Mouse (Mus musculus) stomach, embryonic 16.5 days (tissue): ENCODE measurements around the gene H1fnt. TPM values are rescaled to one million over a fixed set of nuclear protein-coding genes. Genes with fewer than 3 reads are reported as not detected.

Experiments used
- ATAC-seq: fragments of 200-750 bp; cut with Nextera tagmentation; 2 replicates; pipeline ENCODE4 v1.8.0; 2017; ENCODE audit warnings: moderate number of reproducible peaks, moderate TSS enrichment; ENCODE audit not compliant: insufficient read depth, low FRiP score
- H3K27ac ChIP-seq: fragments of 300-500 bp; sonication (generic); 2 replicates; pipeline ENCODE4 v1.5.1; 2014; ENCODE audit warnings: low read length
- H3K27me3 ChIP-seq: fragments of 300-500 bp; sonication (generic); 2 replicates; pipeline ENCODE4 v1.6.1; 2014; ENCODE audit warnings: low read length, control low read depth, mixed read lengths; ENCODE audit not compliant: control insufficient read depth, insufficient read depth
- H3K36me3 ChIP-seq: fragments of 300-500 bp; sonication (generic); 2 replicates; pipeline ENCODE4 v1.6.1; 2014; ENCODE audit warnings: low read length; ENCODE audit not compliant: control insufficient read depth, insufficient read depth
- H3K4me1 ChIP-seq: fragments of 300-500 bp; sonication (generic); 2 replicates; pipeline ENCODE4 v1.6.1; 2014; ENCODE audit warnings: low read length, control low read depth, mixed read lengths; ENCODE audit not compliant: control insufficient read depth, insufficient read depth
- H3K4me2 ChIP-seq: fragments of 300-500 bp; sonication (generic); 2 replicates; pipeline ENCODE4 v1.6.1; 2014; ENCODE audit warnings: low read depth, low read length, mixed read lengths
- H3K4me3 ChIP-seq: fragments of 300-500 bp; sonication (generic); replicated peaks from 2 replicates; pipeline ENCODE4 v1.5.1; 2014; ENCODE audit warnings: mild to moderate bottlenecking, low read length
- H3K9ac ChIP-seq: fragments of 300-500 bp; sonication (generic); 2 replicates; pipeline ENCODE4 v1.6.1; 2014; ENCODE audit warnings: low read length
- H3K9me3 ChIP-seq: fragments of 300-500 bp; sonication (generic); replicated peaks from 2 replicates; pipeline ENCODE4 v1.6.1; 2016; ENCODE audit warnings: low read length, control low read depth; ENCODE audit not compliant: control insufficient read depth
- WGBS: fragments of 180-500 bp; shearing (Covaris S2); extraction: QIAGEN DNeasy Blood & Tissue Kit; methylation state at CpG from one replicate; pipeline ENCODE4 v1.1.7; 2014; 5-methylcytosine and 5-hydroxymethylcytosine counted together
- polyA plus RNA-seq: library from polyadenylated mRNA; unstranded; fragments of >200 nt; fragmentation: Nextera tagmentation; extraction: Ambion mirVana; gene quantifications from 2 replicates; pipeline ENCODE4 v1.2.1, GENCODE M21; 2015

Gene H1fnt
- polyA plus RNA-seq = not detected in 2 replicates

- no peaks in the 10 kb centered on the region for H3K36me3 ChIP-seq
- no peak within 1 kb of the TSS for H3K4me3 ChIP-seq
- WGBS = 84% methylated on average over 8 of the region's 8 CpGs
- no peak for ATAC-seq
- H3K27me3 ChIP-seq = no peaks in the 10 kb centered on the region
- no peak within 1 kb of the TSS for H3K4me2 ChIP-seq
- no peak within 1 kb of the TSS for H3K9ac ChIP-seq
- H3K4me1 ChIP-seq = no peaks in the 10 kb centered on the region
- H3K27ac ChIP-seq = no peak within 1 kb of the TSS
- no peaks in the 10 kb centered on the region for H3K9me3 ChIP-seq
These were observed at the start of gene H1fnt for GRCm38 (mm10) chr15:98257193-98257592. TSS of gene H1fnt (minus strand) at chr15:98257293.

- peak within 1 kb of the TSS; percentile 77 for H3K9ac ChIP-seq
- no peaks in the 10 kb centered on the region for H3K36me3 ChIP-seq
- no peak within 1 kb of the TSS for H3K27ac ChIP-seq
- H3K27me3 ChIP-seq = no peaks in the 10 kb centered on the region; the same call in 1 of the 2 replicates
- no peaks in the 10 kb centered on the region; the same call in 1 of the 2 replicates for H3K4me1 ChIP-seq
- peak within 1 kb of the TSS; percentile 97 for H3K4me2 ChIP-seq
- peak within 1 kb of the TSS; percentile 61 for H3K4me3 ChIP-seq
- peak; percentile 62; the same call in 1 of the 2 replicates for ATAC-seq
- 2% methylated on average over 59 of the region's 60 CpGs for WGBS
- H3K9me3 ChIP-seq = no peaks in the 10 kb centered on the region
These were observed 38.8 kb upstream of the H1fnt start, which contains the start of gene Zfp641 for GRCm38 (mm10) chr15:98295628-98296551. TSS of gene Zfp641 (minus strand) at chr15:98296161.

- 88% methylated on average over 8 of the region's 8 CpGs for WGBS
- Histone ChIP-seq H3K27ac (no peak overlapping the region), H3K9ac (no peak overlapping the region), H3K4me3 (no peak overlapping the region), H3K9me3 (no peaks in the 10 kb centered on the region), H3K36me3 (no peaks in the 10 kb centered on the region), H3K27me3 (no peaks in the 10 kb centered on the region; the same call in 1 of the 2 replicates), H3K4me2 (no peak overlapping the region), H3K4me1 (no peaks in the 10 kb centered on the region; the same call in 1 of the 2 replicates)
- no peak for ATAC-seq
These were observed 36.6 kb upstream of the H1fnt start for GRCm38 (mm10) chr15:98293651-98294050.

- no peaks in the 10 kb centered on the region for H3K36me3 ChIP-seq
- H3K9me3 ChIP-seq = no peaks in the 10 kb centered on the region
- H3K27ac ChIP-seq = no peak overlapping the region
- no peaks in the 10 kb centered on the region for H3K4me1 ChIP-seq
- H3K9ac ChIP-seq = no peak overlapping the region
- 66% methylated on average over 12 of the region's 12 CpGs for WGBS
- H3K4me3 ChIP-seq = no peak overlapping the region
- no peak for ATAC-seq
- no peak overlapping the region for H3K4me2 ChIP-seq
- H3K27me3 ChIP-seq = no peaks in the 10 kb centered on the region
These were observed 31.5 kb upstream of the H1fnt start for GRCm38 (mm10) chr15:98288566-98288965.

GRCm38 (mm10) chr15:98286418-98286817 is 29.3 kb upstream of the H1fnt start:
- H3K9me3 ChIP-seq = no peaks in the 10 kb centered on the region
- H3K4me1 ChIP-seq = no peaks in the 10 kb centered on the region
- no peak for ATAC-seq
- H3K4me3 ChIP-seq = no peak overlapping the region
- H3K27me3 ChIP-seq = no peaks in the 10 kb centered on the region
- no peak overlapping the region for H3K27ac ChIP-seq
- H3K36me3 ChIP-seq = no peaks in the 10 kb centered on the region
- no peak overlapping the region for H3K4me2 ChIP-seq
- WGBS = 67% methylated on average over 7 of the region's 7 CpGs
- no peak overlapping the region for H3K9ac ChIP-seq

GRCm38 (mm10) chr15:98257776-98258175 is 683 bp upstream of the H1fnt start:
- H3K9ac ChIP-seq = no peak overlapping the region
- no peaks in the 10 kb centered on the region for H3K4me1 ChIP-seq
- H3K27me3 ChIP-seq = no peaks in the 10 kb centered on the region
- no peaks in the 10 kb centered on the region for H3K36me3 ChIP-seq
- H3K9me3 ChIP-seq = no peaks in the 10 kb centered on the region
- H3K4me2 ChIP-seq = no peak overlapping the region
- no peak for ATAC-seq
- WGBS = 80% methylated on average over 7 of the region's 7 CpGs
- no peak overlapping the region for H3K27ac ChIP-seq
- H3K4me3 ChIP-seq = no peak overlapping the region

GRCm38 (mm10) chr15:98256271-98256670 is 822 bp downstream of the H1fnt start:
- Histone ChIP-seq H3K4me3 (no peak overlapping the region), H3K27ac (no peak overlapping the region), H3K4me2 (no peak overlapping the region), H3K27me3 (no peaks in the 10 kb centered on the region), H3K36me3 (no peaks in the 10 kb centered on the region), H3K9ac (no peak overlapping the region), H3K4me1 (no peaks in the 10 kb centered on the region), H3K9me3 (no peaks in the 10 kb centered on the region)
- 91% methylated on average over 13 of the region's 13 CpGs for WGBS
- no peak for ATAC-seq

GRCm38 (mm10) chr15:98235442-98235841 is 21.7 kb downstream of the H1fnt start:
- H3K27me3 ChIP-seq = 0 out of 2 replicates have a peak, but pooled peaks cover 3% of the 10 kb centered on the region
- H3K4me1 ChIP-seq = no peaks in the 10 kb centered on the region
- H3K4me3 ChIP-seq = no peak overlapping the region
- no peak overlapping the region for H3K27ac ChIP-seq
- ATAC-seq = no peak
- WGBS = 84% methylated on average over 4 of the region's 4 CpGs
- H3K36me3 ChIP-seq = no peaks in the 10 kb centered on the region
- no peak overlapping the region for H3K9ac ChIP-seq
- H3K9me3 ChIP-seq = no peaks in the 10 kb centered on the region
- no peak overlapping the region for H3K4me2 ChIP-seq

GRCm38 (mm10) chr15:98234350-98234749 is 22.7 kb downstream of the H1fnt start, which contains the start of gene Olfr286:
TSS of gene Olfr286 (minus strand) at chr15:98234450.
- no peak within 1 kb of the TSS for H3K9ac ChIP-seq
- no peaks in the 10 kb centered on the region for H3K9me3 ChIP-seq
- no peak for ATAC-seq
- no peak within 1 kb of the TSS for H3K4me2 ChIP-seq
- WGBS = 85% methylated on average over 4 of the region's 4 CpGs
- 0 out of 2 replicates have a peak, but pooled peaks cover 3% of the 10 kb centered on the region for H3K27me3 ChIP-seq
- no peak within 1 kb of the TSS for H3K4me3 ChIP-seq
- H3K4me1 ChIP-seq = no peaks in the 10 kb centered on the region
- H3K36me3 ChIP-seq = no peaks in the 10 kb centered on the region
- no peak within 1 kb of the TSS for H3K27ac ChIP-seq
